ENCODE assay signal across 8 mouse cellular contexts in genomic region chr16:72663351-72664232, GRCm38 (mm10).
DNase-seq lines count a peak whose midpoint lies in the region; ATAC-seq lines count a peak whose summit lies in the region.

No protein-coding gene starts in this region.

- H3K9me3 ChIP-seq in embryonic facial prominence, embryonic 14.5 days (ENCODE audit: control insufficient read depth, low read length), result no peaks in the 10 kb centered on the region
- no peaks in the 10 kb centered on the region for H3K9me3 ChIP-seq in heart, embryonic 10.5 days
- H3K9me3 ChIP-seq in kidney, embryonic 14.5 days (ENCODE audit: control insufficient read depth, low read length), result no peaks in the 10 kb centered on the region
- no peaks in the 10 kb centered on the region for H3K9me3 ChIP-seq in limb, embryonic 12.5 days
- H3K9me3 ChIP-seq in midbrain, embryonic 14.5 days (ENCODE audit: control insufficient read depth, low read length), result no peaks in the 10 kb centered on the region
- no peaks in the 10 kb centered on the region for H3K9me3 ChIP-seq in stomach, embryonic 15.5 days

- peak overlapping the region; percentile 58 for H3K4me2 ChIP-seq in embryonic facial prominence, embryonic 14.5 days (ENCODE audit: low read depth, low read length)
- H3K4me2 ChIP-seq in kidney, embryonic 14.5 days (replicated peaks; ENCODE audit: low read depth, low read length), result peak overlapping the region; percentile 67
- peak overlapping the region; percentile 71 for H3K4me2 ChIP-seq in limb, embryonic 12.5 days
- H3K4me2 ChIP-seq in midbrain, embryonic 14.5 days (ENCODE audit: low read length), result peak overlapping the region; percentile 81
- peak overlapping the region; percentile 77 for H3K4me2 ChIP-seq in stomach, embryonic 15.5 days

- H3K27me3 ChIP-seq in embryonic facial prominence, embryonic 14.5 days (replicated peaks; ENCODE audit: control insufficient read depth, insufficient read depth, low read length), result no peaks in the 10 kb centered on the region
- no peaks in the 10 kb centered on the region for H3K27me3 ChIP-seq in heart, embryonic 10.5 days (ENCODE audit: insufficient read depth, poor library complexity, severe bottlenecking)
- H3K27me3 ChIP-seq in kidney, embryonic 14.5 days (ENCODE audit: control insufficient read depth, insufficient read depth, low read length), result no peaks in the 10 kb centered on the region
- H3K27me3 ChIP-seq in limb, embryonic 12.5 days, result peaks cover 5% of the 10 kb centered on the region; the same call in 1 of the 2 replicates
- no peaks in the 10 kb centered on the region for H3K27me3 ChIP-seq in midbrain, embryonic 14.5 days (ENCODE audit: control insufficient read depth, insufficient read depth, low read length)
- H3K27me3 ChIP-seq in stomach, embryonic 15.5 days (replicated peaks), result no peaks in the 10 kb centered on the region

- peak overlapping the region; percentile 98 for H3K27ac ChIP-seq in embryonic facial prominence, embryonic 14.5 days (replicated peaks; ENCODE audit: low read depth, low read length)
- H3K27ac ChIP-seq in heart, embryonic 10.5 days, result peak overlapping the region; percentile 93
- peak overlapping the region; percentile 96 for H3K27ac ChIP-seq in kidney, embryonic 14.5 days (ENCODE audit: low read depth, low read length)
- peak overlapping the region; percentile 98 for H3K27ac ChIP-seq in limb, embryonic 12.5 days
- peak overlapping the region; percentile 83 for H3K27ac ChIP-seq in midbrain, embryonic 14.5 days (replicated peaks; ENCODE audit: low read depth, low read length)
- peak overlapping the region; percentile 95 for H3K27ac ChIP-seq in stomach, embryonic 15.5 days

- H3K9ac ChIP-seq in embryonic facial prominence, embryonic 14.5 days (ENCODE audit: low read depth, low read length), result peak overlapping the region; percentile 78
- H3K9ac ChIP-seq in kidney, embryonic 14.5 days (ENCODE audit: low read depth, low read length), result peak overlapping the region; percentile 77
- peak overlapping the region; percentile 94 for H3K9ac ChIP-seq in limb, embryonic 12.5 days (replicated peaks)
- H3K9ac ChIP-seq in midbrain, embryonic 14.5 days (replicated peaks; ENCODE audit: low read length), result peak overlapping the region; percentile 73
- peak overlapping the region; percentile 68 for H3K9ac ChIP-seq in stomach, embryonic 15.5 days

- ATAC-seq in embryonic facial prominence, embryonic 14.5 days (ENCODE audit: low read depth), result peak; percentile 84
- ATAC-seq in kidney, embryonic 14.5 days (ENCODE audit: low FRiP score, low TSS enrichment), result peak; percentile 80
- ATAC-seq in limb, embryonic 12.5 days (ENCODE audit: insufficient number of reproducible peaks, insufficient read depth, low FRiP score, low TSS enrichment, low read depth), result peak; percentile 78
- ATAC-seq in midbrain, embryonic 14.5 days (ENCODE audit: low FRiP score, low TSS enrichment), result peak; percentile 75
- peak; percentile 77 for ATAC-seq in stomach, embryonic 15.5 days (ENCODE audit: insufficient read depth, low FRiP score, low read depth)

- peak; percentile 79 to 80 for DNase-seq in adrenal gland, postnatal 36 days
- peak; percentile 76 for DNase-seq in embryonic facial prominence, embryonic 14.5 days (ENCODE audit: low spot score)
- no peak for DNase-seq in heart, embryonic 10.5 days (ENCODE audit: low spot score)
- peak; percentile 79 for DNase-seq in midbrain, embryonic 14.5 days
- no peak for DNase-seq in natural killer cell, adult 2 months (ENCODE audit: low spot score in 2 of 2)

- WGBS in embryonic facial prominence, embryonic 14.5 days, result under 1% methylated on average over 51 of the region's 55 CpGs
- WGBS in heart, embryonic 10.5 days, result under 1% methylated on average over 55 of the region's 55 CpGs
- WGBS in kidney, embryonic 14.5 days, result under 1% methylated on average over 52 of the region's 55 CpGs
- under 1% methylated on average over 55 of the region's 55 CpGs for WGBS in limb, embryonic 12.5 days
- under 1% methylated on average over 55 of the region's 55 CpGs for WGBS in midbrain, embryonic 14.5 days
- under 1% methylated on average over 54 of the region's 55 CpGs for WGBS in stomach, embryonic 15.5 days

- H3K36me3 ChIP-seq in embryonic facial prominence, embryonic 14.5 days (ENCODE audit: control insufficient read depth, insufficient read depth, low read length), result no peaks in the 10 kb centered on the region
- H3K36me3 ChIP-seq in heart, embryonic 10.5 days, result no peaks in the 10 kb centered on the region
- H3K36me3 ChIP-seq in kidney, embryonic 14.5 days (ENCODE audit: control insufficient read depth, insufficient read depth, low read length), result no peaks in the 10 kb centered on the region
- H3K36me3 ChIP-seq in limb, embryonic 12.5 days, result 0 out of 2 replicates have a peak, but pooled peaks cover 2% of the 10 kb centered on the region
- no peaks in the 10 kb centered on the region for H3K36me3 ChIP-seq in midbrain, embryonic 14.5 days (ENCODE audit: control insufficient read depth, insufficient read depth, low read length)
- H3K36me3 ChIP-seq in stomach, embryonic 15.5 days, result no peaks in the 10 kb centered on the region

- peaks cover 14% of the 10 kb centered on the region for H3K4me1 ChIP-seq in embryonic facial prominence, embryonic 14.5 days (ENCODE audit: control insufficient read depth, insufficient read depth, low read length)
- H3K4me1 ChIP-seq in heart, embryonic 10.5 days, result no peaks in the 10 kb centered on the region
- H3K4me1 ChIP-seq in kidney, embryonic 14.5 days (ENCODE audit: control insufficient read depth, insufficient read depth, low read length), result peaks cover 11% of the 10 kb centered on the region
- peaks cover 33% of the 10 kb centered on the region for H3K4me1 ChIP-seq in limb, embryonic 12.5 days (replicated peaks)
- peaks cover 21% of the 10 kb centered on the region for H3K4me1 ChIP-seq in midbrain, embryonic 14.5 days (ENCODE audit: control insufficient read depth, insufficient read depth, low read length)
- H3K4me1 ChIP-seq in stomach, embryonic 15.5 days, result 0 out of 2 replicates have a peak, but pooled peaks cover 3% of the 10 kb centered on the region

- H3K4me3 ChIP-seq in embryonic facial prominence, embryonic 14.5 days (ENCODE audit: low read depth, low read length), result peak overlapping the region; percentile 61
- peak overlapping the region; percentile 88 for H3K4me3 ChIP-seq in heart, embryonic 10.5 days
- peak overlapping the region; percentile 86 for H3K4me3 ChIP-seq in kidney, embryonic 14.5 days (ENCODE audit: low read length)
- peak overlapping the region; percentile 82 for H3K4me3 ChIP-seq in limb, embryonic 12.5 days (replicated peaks)
- peak overlapping the region; percentile 74 for H3K4me3 ChIP-seq in midbrain, embryonic 14.5 days (replicated peaks; ENCODE audit: low read depth, low read length)
- H3K4me3 ChIP-seq in stomach, embryonic 15.5 days (replicated peaks), result peak overlapping the region; percentile 73

Comparison
In these comparisons a context has a peak if more than half of its experiments do, and no peak if none do; other contexts are left out.
1. DNase-seq: peak in adrenal gland, postnatal 36 days (2 of 2), embryonic facial prominence, embryonic 14.5 days (single experiment) and midbrain, embryonic 14.5 days (single experiment); none in heart, embryonic 10.5 days (single experiment) and natural killer cell, adult 2 months (0 of 2).
2. Peak in every context shown above with its lines, with median percentiles within 50 percentile points of each other: ATAC-seq, H3K27ac ChIP-seq, H3K4me2 ChIP-seq, H3K4me3 ChIP-seq and H3K9ac ChIP-seq.